ENCODE assay signal across 8 mouse cellular contexts in genomic region chr13:28424446-28425059, GRCm38 (mm10).
DNase-seq lines count a peak whose midpoint lies in the region; ATAC-seq lines count a peak whose summit lies in the region.

No protein-coding gene starts in this region.

- no peaks in the 10 kb centered on the region for H3K27me3 ChIP-seq in heart, embryonic 10.5 days (ENCODE audit: insufficient read depth, poor library complexity, severe bottlenecking)
- H3K27me3 ChIP-seq in liver, embryonic 12.5 days (replicated peaks): no peaks in the 10 kb centered on the region

- intact Hi-C loops in heart, postnatal 14 days (cut with DNase I): loop anchor here (5.0 to 10.0 kb wide), 2 partner anchors 83 to 170 kb away; no protein-coding TSS in a partner anchor
- intact Hi-C loops in left cerebral cortex, postnatal 36 days (cut with DNase I): no loop called here

- DNase-seq in heart, embryonic 10.5 days (ENCODE audit: low spot score): no peak
- no peak for DNase-seq in heart, adult 11 months
- peak; percentile 29 for DNase-seq in embryo, embryonic 11 days
- peak; percentile 19 to 59 for DNase-seq in heart, postnatal 14 days
- no peak for DNase-seq in left cerebral cortex, postnatal 36 days (ENCODE audit: low spot score in 2 of 2)
- DNase-seq in c-Kit-positive CD71-positive TER-119-positive erythroid progenitor cells, embryonic 14.5 days (ENCODE audit: low spot score): no peak

- peak; percentile 51 for ATAC-seq in liver, embryonic 12.5 days
- no peak for ATAC-seq in erythroid progenitor cell, adult 5-6 weeks (replicated peaks; ENCODE audit: low FRiP score, poor library complexity, severe bottlenecking)

- no peaks in the 10 kb centered on the region for H3K9me3 ChIP-seq in heart, embryonic 10.5 days
- H3K9me3 ChIP-seq in liver, embryonic 12.5 days (replicated peaks): no peaks in the 10 kb centered on the region

- H3K4me2 ChIP-seq in liver, embryonic 12.5 days: no peak overlapping the region

- no peak overlapping the region for H3K4me3 ChIP-seq in heart, embryonic 10.5 days
- H3K4me3 ChIP-seq in liver, embryonic 12.5 days: no peak overlapping the region

- peak overlapping the region; percentile 64; the same call in 1 of the 2 replicates for H3K27ac ChIP-seq in heart, embryonic 10.5 days
- no peak overlapping the region for H3K27ac ChIP-seq in liver, embryonic 12.5 days

- no peaks in the 10 kb centered on the region for H3K36me3 ChIP-seq in heart, embryonic 10.5 days
- H3K36me3 ChIP-seq in liver, embryonic 12.5 days: no peaks in the 10 kb centered on the region

- no peak overlapping the region for H3K9ac ChIP-seq in liver, embryonic 12.5 days

- peaks cover 37% of the 10 kb centered on the region for H3K4me1 ChIP-seq in heart, embryonic 10.5 days
- H3K4me1 ChIP-seq in liver, embryonic 12.5 days: no peaks in the 10 kb centered on the region

- WGBS in heart, embryonic 10.5 days: 43% methylated on average over 8 of the region's 8 CpGs
- 42% methylated on average over 8 of the region's 8 CpGs for WGBS in liver, embryonic 12.5 days (ENCODE audit: insufficient replicate concordance)

Comparison
In these comparisons a context has a peak if more than half of its experiments do, and no peak if none do; other contexts are left out.
1. DNase-seq: peak in embryo, embryonic 11 days (single experiment) and heart, postnatal 14 days (2 of 2); none in heart, embryonic 10.5 days (single experiment), heart, adult 11 months (single experiment), left cerebral cortex, postnatal 36 days (0 of 2) and c-Kit-positive CD71-positive TER-119-positive erythroid progenitor cells, embryonic 14.5 days (single experiment).